Mouse (Mus musculus): ENCODE data around the gene Nme7.

DNA sequence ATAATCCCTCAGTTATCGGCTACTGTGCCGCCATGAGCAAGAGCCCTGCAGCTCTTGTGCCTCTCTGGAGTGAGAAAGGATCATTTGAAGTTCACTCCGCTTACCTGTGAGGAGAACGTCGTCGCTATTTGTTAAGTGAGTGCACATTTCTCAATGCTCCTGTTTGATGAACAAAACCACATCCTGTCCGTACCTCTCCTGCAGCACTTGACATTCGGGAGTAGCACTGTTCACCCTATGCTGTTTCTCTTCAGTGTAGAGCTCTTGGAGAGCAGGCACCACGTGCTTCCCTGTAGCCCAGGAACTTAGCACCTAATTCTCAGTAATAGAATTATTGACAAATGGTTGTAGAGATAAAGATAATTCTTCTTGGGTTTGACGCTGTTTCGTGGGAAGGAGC is 109.7 kb downstream of the Nme7 start:
- no peak for TF ChIP-seq CTCF (conservative IDR thresholded peaks at IDR 0.05; ENCODE audit: low read length)
- TF ChIP-seq POU5F1 (IDR thresholded peaks at IDR 0.05; ENCODE audit: borderline replicate concordance, low read length), result no peak

Data from E14TG2a.4 (cell line).